Mouse (Mus musculus) lung, adult 2 months (tissue): ENCODE measurements around the gene Lrcol1.

Experiments
- CTCF ChIP-seq: fragments of 200-500 bp; IDR thresholded peaks from 2 replicates; pipeline ENCODE4 v1.5.1; 2011; ENCODE audit warnings: mild to moderate bottlenecking, low read length, control low read depth; ENCODE audit not compliant: insufficient read depth
- POLR2A ChIP-seq: fragments of 200-500 bp; IDR thresholded peaks from 2 replicates; pipeline ENCODE4 v1.6.1; 2011; ENCODE audit warnings: low read depth, mild to moderate bottlenecking, control low read depth, low read length, borderline replicate concordance; ENCODE audit errors: extremely low read depth

- TF ChIP-seq CTCF (no peak), POLR2A (no peak)
Measured at GRCm38 (mm10) chr5:110345553-110345952, 1.0 kb downstream of the Lrcol1 start.
